Mouse (Mus musculus): ENCODE results near the gene Usp40.

DNA sequence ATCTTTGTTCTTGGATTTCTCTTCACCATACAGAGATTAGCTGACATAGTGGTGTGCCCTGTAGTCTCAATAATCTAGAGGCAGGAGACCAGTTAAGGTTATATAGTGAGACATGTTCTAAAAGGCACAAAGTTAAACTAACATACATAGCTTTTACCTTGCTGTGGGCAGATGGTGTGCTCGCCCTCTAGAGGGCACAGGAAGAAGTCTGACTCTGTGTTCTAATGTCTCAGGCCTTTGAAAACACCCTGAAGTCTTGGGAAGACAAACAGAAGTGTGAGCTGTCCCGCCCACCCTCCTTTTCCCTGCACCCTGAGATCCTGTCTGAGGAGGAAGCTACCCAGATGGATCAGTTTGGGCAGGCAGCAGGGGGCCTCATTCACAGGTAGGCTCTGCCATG is 71.8 kb downstream of the Usp40 start:
- TF ChIP-seq CTCF (conservative IDR thresholded peaks at IDR 0.05; ENCODE audit: insufficient read depth, insufficient read length, low read depth, low read length), result peak; percentile 68
- TF ChIP-seq POLR2A (IDR thresholded peaks at IDR 0.05; ENCODE audit: low read depth, low read length), result no peak

Data from kidney, adult 2 months (tissue).